Mouse (Mus musculus) liver (tissue): ENCODE measurements at regions not wholly inside any gene's neighbourhood (a gene's known extent, or its start where the extent isn't known, plus 50 kb on each side); places are given as distances from the start of the nearest gene placed in this dataset.

Experiments used
- DNase-seq: peaks from one replicate; pipeline ENCODE4 v3.0.0-alpha.2; 2020; ENCODE audit warnings: mixed read lengths

GRCm38 (mm10) chr1:153962161-153962720 is 62.2 kb upstream of the Teddm2 start:
- DNase-seq: no peak

DNA sequence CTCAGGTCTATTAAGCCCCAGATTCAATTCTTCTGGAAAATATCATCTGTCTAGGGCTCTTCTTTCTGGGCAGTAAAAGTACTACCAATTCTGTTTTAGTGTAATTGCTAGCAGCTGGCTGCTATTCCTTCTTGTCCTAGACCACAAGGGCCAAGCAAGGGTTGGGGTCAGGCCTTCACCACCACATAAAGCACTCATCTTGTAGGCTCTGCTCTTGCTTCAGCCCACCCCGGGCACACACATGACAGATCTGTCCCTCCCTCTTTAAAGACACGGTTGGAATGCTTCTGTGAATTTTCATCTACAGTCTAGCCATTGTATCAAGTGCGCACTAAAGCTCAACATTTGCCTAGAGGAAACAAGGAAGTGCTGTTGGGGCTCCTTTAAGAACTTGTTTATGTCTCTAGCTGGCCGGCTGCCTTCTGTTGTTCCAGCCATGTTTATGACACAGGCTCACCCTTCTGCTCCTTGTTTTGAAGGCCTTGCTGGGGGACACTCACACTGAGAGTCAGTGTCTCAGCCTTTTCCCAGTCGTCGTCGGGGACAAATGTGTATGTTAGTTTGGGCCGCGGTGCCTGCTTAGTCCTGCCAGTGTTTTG is 63.8 kb upstream of the Teddm2 start:
- DNase-seq: no peak

DNA sequence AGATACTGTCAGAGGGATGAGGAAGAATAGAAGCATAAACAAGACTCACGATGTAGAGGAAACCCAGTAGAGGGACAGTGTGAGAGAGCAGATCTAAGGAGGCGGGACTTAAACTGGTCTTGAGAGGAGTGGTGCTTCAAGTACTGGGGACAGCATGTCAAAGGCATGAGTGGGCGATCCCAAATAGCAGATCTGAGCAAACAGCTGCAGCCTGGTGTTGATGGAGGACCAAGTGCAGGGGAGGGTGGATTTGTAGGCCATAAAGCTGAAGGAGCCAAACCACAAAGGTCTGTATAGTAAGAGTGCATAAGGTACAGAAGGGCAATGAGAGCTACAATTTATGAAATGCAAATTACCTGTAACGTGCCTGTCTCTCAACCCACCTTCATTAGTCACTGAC is 69.4 kb upstream of the Teddm2 start:
- no peak for DNase-seq

DNA sequence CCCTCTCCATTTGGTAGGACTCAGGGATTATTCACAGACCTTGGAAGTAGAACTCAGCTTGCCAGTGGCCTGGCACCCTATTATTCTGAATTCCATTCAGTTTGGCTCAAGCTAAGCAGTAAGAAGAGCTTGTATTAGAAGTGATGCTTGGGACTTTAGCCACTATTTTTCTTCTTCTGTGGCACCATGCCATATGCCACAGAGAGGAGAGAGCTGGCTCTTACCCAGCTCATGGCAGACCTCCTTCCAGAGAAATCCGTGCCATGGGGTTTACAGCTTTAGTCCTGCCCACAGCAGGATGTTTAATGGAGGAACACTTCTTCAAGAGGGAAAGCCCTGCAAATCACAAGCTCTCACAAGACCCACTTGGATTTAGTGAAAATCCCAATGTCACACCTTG is 74.3 kb upstream of the Teddm2 start:
- no peak for DNase-seq

DNA sequence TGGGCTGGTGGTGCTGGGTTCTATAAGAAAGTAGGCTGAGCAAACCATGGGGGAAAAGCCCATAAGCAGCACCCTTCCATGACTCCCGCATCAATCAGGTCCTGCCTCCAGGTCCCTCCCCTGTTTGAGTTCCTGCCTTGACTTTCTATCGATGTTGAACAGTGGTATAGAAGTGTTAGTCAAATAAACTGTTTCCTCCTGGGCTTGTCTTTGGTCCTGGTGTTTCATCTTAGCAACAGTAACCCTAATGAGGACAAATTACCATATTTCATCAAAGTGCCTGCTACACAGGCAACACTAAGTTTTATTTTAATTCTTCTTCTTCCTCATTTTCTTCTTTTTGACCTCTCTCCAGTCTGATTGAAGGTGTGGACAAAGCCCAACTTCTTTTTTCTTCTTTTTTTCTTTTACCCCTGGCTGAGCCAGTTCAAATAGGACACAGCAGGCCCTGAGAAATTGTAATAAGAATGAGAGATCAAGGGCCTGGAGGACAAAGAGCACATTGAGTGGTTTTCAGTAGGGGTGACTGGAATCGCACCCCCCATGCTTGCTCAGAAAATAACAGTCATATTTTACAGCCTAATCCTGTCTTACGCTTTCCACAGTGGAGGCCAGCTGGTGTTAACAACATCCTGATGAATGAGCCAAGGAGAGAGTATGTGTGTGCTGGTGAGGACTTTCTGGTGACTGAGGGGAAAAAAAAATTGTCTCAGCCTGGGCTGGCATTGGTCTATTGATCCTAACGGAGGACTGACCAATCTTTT is 78.1 kb upstream of the Teddm2 start:
- no peak for DNase-seq

DNA sequence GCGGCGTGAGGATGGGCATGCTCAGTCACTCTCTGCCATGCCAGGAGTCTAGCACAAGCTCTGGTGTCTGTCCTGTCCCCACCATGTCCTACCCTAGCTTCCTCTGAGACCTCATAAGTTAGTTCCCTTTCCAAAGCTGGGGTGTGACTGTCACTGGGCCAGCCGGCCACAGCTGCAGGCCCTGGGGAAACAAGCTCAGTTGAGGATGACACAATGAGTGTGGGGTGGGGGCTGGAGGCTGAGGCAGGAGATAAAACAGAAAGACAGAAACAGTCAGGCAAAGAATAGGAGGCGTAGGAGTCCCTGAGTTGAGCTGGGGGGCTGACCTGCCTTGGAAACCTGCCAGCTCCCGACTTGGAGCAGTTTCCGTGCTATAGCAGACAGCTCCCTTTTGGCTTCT is 80.9 kb upstream of the Teddm2 start:
- peak; percentile 38 for DNase-seq

DNA sequence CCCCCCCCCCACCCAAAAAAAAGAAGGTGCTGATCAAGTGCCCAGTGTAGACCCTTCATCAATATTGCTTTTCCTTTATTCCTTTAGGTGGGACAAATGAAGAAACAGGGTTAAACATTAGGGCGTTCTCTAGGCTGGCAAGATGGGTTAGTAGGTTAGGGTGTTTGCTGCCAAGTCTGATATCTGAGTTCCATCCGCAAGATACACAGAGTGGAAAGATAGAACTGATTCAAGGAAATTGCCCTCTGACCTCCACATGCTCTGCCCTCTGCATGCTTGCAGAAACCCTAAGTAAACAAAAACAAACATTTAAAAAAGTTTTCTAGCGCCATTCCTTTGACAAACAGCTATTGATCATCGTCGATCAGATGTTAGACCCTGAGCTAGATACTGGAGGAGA is 85.6 kb upstream of the Teddm2 start:
- DNase-seq: no peak

DNA sequence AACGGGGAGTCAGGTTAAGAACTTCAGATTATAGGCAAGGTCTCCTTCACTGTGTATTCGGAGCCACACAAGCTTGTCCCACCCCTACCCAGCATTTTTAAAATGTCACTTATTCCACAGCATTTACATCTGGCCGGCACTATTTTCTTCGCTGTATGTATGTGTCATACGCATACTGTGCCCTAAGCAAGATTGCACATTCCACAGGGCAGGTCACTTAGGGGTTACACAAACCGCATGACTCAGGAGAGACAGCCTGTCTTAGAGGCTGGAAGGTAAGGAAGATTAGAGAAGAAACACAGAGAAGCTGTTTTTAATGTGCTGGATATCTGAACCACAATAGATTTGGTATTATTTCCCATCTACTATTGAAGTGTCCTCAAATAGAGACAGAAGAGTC is 86.6 kb upstream of the Teddm2 start:
- no peak for DNase-seq

DNA sequence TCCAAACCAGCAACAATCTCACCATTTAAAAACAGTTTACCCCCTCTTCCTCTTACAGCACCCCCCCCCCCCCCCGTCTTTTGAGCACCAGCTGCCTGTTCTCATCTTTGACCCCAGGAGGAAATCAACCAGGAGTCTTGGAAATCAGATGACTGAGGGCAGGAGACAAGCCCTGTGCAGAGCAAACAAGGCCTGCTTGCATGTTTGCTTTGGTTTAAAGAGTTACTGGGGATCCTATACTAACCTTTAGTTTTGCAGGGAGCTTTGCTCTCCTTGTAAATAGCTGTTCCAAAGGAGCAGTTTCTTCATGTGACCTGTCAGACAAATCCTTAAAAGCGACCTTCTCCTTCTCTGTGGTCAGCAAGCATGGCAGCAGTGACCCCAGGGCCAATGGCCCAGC is 88.3 kb upstream of the Teddm2 start:
- DNase-seq: no peak

DNA sequence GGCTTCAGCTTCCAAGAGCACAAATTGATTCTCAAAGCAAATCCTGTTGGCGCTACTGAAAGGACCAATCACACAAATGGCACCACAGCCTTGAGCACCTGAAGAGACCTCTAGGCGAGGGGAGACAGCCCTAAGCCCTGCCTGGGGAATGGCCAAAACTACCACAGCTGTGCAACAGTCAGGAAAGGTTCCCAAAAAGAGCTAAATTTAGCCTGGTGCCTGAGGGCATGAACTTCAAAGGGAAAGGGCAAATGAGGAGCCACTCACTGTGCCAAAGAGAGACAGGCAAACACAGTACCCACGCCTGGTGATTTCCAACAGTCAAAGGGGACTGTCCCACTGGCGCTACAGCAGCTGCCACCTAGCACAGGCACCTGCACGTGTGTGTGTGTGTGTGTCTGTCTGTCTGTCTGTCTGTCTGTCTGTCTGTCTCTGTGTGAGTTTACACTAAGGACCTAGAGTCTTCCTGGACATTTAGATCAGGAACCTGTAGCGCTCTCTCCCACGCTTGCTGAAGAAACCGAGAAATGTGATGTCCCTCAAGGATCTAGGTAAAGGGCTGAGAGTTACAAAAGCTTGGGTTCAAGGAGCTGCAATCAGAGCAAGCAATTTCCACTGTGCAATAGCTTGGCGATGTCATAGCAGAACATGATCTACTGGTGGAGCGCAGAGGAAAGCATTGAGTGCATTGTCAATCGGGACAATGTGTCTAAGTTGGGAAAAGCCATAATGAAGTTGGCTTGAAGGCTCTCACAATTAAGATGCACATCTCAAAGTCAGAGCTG is 90.8 kb upstream of the Teddm2 start:
- DNase-seq: no peak

GRCm38 (mm10) chr1:153992466-153992865 is 92.4 kb upstream of the Teddm2 start:
- peak; percentile 41 for DNase-seq

DNA sequence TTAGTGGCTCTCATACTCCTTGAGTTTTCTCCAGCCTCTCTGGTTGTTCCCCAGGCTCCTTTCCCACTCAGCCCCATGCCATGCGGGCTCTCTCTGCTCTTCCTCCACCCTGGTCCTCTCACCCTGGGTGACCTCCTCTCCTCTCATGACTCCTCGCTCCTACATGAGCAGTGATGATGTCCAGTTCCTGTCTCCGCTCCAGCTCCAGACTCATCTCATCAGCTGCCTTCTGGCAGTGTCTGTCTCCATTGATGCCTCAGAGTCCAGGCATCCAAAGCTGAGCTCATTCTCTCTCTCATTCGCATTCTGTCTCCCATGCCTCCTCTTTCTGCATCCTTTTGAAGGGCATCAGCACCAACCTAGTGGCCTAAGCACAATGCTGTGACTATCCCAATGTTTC is 94.8 kb upstream of the Teddm2 start:
- no peak for DNase-seq

DNA sequence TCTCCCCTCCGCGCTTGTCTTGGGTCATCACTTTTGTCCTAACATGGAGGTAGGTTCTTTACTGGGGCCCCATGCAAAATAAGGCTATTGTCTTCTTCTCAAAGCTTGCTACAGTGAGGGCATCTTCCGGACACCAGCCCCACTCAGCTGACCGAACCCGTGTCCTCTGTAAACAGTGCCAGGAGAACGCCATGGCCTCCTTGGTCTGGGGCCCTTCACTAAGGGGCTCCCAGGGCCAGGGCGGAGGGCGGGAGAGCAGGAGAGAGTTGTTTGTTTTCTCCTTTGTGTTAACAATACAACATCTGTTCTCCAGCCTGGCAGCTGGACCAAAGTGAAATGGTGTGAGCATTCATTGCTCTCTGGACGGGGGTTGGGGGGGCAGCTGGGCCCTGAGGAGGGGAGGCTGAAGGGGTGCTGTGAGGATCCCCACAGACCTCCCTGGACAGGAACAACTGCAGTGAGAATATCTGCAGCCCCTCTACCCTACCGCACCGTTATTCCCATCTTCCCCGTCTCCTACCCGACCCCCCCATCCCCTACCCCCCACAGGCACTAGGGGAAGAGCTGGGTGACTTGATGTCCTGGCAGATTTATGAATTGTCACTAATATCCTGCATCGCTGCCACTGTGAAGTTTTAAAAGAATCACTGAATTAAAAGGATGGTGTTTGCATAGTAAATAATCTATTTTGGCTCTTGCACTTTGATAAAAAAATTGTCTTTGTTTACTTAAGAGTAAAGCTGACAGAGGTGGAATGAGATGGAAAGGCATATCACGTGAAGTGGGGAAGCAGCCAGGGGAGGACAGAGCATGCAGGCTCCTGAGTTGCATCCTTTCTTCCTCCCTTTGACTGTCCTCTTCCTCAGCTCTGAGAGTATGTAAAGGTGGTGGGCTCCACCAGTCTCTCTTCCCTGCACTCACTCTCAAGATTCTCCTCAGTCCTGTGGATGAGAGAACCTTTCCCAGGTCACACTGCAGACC is 97.5 kb upstream of the Teddm2 start:
- DNase-seq: no peak

DNA sequence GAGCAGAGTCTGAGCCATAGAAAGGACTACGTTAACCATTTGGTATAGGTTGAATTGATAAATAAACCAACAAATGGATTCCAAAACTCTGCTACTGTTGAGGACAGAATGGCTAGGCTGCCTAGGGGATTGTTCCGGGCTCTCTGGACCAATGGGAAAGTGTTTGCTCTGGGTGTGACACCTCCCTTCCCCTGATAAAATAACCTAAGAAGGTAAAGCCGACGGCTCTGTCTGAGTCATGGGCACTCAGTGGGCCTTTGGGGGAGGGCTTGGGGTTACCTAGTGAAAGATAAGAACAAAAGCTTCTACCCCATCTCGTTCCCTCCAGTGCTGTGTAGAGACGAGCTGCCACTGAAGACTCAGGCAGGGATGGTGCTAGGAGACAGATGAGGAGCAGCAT is 99.7 kb upstream of the Teddm2 start:
- no peak for DNase-seq

- no peak for DNase-seq
Observed at GRCm38 (mm10) chr1:154003669-154004068, 103.6 kb upstream of the Teddm2 start.

DNA sequence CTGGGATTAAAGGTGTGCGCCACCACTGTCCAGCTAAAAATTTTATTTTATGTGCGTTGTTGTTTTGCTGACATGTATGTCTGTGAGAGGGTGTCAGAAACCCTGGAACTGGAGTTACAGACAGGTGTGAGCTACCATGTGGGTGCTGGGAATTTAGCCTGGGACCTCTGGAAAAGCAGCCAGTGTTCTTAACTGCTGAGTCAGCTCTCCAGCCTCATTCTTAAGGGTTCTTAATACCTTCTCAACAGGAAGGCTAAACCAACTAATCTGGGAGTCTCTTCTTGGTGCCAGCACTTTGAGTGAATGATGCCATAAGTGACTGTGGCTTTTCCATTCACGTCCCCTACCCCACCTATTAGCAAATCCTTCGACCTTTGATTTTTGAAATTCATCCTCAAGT is 104.6 kb upstream of the Teddm2 start:
- DNase-seq: no peak

GRCm38 (mm10) chr1:154006055-154006454 is 106.0 kb upstream of the Teddm2 start:
- DNase-seq: no peak

DNA sequence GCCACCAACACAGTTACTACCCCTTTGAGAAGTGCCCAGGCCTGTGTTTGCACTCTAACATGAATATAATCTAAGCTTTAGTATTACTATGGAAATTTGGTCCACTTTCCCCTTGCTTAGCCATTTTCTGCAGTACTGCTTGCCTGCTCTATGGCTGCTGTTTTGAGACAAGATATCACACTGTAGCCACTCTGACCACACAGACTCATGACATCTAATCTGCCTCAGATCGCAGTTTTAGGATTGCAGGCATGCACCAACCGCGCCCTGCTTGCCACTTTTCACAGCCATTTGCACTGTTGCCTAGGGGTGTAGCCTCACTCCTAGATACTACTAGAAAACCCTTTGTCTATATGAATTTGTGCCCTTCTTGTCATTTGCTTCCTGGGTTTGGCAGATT is 107.4 kb upstream of the Teddm2 start:
- peak; percentile 41 for DNase-seq

GRCm38 (mm10) chr1:154008593-154009310 is 108.7 kb upstream of the Teddm2 start:
- no peak for DNase-seq

DNA sequence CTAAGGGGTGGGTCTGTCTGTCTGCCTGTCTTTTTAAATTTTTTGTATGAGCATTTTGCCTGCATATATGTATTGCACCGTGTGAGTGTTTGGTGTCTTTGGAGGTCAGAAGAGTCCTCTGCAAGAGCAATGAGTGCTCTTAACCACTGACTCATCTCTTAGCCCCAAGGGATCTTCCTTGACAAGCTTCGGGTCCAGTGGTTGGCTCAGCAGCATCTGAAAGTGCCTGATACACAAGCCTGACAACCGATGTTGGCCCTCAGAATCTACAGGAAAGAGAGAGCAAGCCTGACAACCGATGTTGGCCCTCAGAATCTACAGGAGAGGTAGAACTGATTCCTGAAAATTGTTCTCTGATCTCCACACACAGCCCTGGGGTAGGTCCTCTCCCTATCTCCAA is 110.7 kb upstream of the Teddm2 start:
- DNase-seq: no peak

DNA sequence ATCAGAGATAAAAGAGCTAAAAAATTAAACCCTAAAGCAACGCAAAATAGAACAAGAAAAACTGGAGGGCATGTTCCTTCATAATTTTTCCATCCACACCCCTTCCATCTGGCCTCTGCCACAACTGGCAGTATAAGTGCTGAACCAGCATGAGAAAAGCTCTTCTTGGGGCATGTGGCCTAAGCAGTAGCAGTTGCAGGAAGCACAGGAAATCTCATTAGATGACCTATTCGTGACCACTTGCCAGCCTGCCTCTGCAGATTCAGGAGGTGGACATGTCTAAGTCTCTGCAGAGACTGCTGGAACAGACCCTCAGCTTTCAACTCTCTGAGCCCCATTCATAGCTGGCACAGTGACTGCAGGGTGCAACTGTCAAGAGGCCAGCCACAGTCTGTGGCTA is 116.5 kb upstream of the Teddm2 start:
- no peak for DNase-seq

DNA sequence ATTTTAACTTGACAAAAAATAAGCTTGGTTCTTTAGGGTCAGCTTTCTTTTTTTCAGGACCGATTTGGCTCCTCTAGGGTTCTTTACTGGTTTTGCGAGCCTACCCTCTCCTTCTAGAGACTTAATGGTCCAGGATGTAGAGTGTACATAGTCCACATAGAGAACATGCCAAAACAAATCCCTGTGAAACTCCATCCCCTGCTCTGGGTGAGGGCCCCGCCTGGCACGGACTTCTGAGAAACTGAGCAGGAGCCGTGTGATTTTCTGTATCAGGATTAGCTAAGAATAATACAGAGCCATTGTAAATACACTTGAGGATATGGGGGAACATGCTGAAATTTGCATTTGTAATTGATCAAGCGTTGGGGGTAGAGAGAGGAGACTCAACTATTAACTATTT is 118.2 kb upstream of the Teddm2 start:
- DNase-seq: no peak
